Mouse (Mus musculus): ENCODE measurements around the gene Trpm8.

- TF ChIP-seq CTCF (IDR thresholded peaks at IDR 0.05; ENCODE audit: extremely low read depth, insufficient read depth, low read length) (no peak), POLR2A (IDR thresholded peaks at IDR 0.05; ENCODE audit: extremely low read depth, insufficient read depth, low read length) (no peak)
Observed at GRCm38 (mm10) chr1:88235046-88235893, 42.2 kb upstream of the Trpm8 start.
